Mouse (Mus musculus) forebrain, embryonic 16.5 days (tissue): ENCODE results near the gene Hus1. TPM values are rescaled to one million over a fixed set of nuclear protein-coding genes. Genes with fewer than 3 reads are reported as not detected.

Source experiments
- ATAC-seq: fragments of 200-750 bp; cut with Nextera tagmentation; 2 replicates; pipeline ENCODE4 v1.8.0; 2017; ENCODE audit warnings: mild to moderate bottlenecking, moderate library complexity
- H3K27ac ChIP-seq: fragments of 300-500 bp; sonication (generic); 2 replicates; pipeline ENCODE4 v1.5.1; 2014; ENCODE audit warnings: low read length, control low read depth
- H3K27me3 ChIP-seq: fragments of 300-500 bp; sonication (generic); replicated peaks from 2 replicates; pipeline ENCODE4 v1.6.1; 2014; ENCODE audit warnings: low read length; ENCODE audit not compliant: control insufficient read depth, insufficient read depth
- H3K36me3 ChIP-seq: fragments of 300-500 bp; sonication (generic); 2 replicates; pipeline ENCODE4 v1.6.1; 2014; ENCODE audit not compliant: control insufficient read depth, insufficient read depth
- H3K4me1 ChIP-seq: fragments of 300-500 bp; sonication (generic); replicated peaks from 2 replicates; pipeline ENCODE4 v1.6.1; 2014; ENCODE audit warnings: low read length; ENCODE audit not compliant: control insufficient read depth, insufficient read depth
- H3K4me2 ChIP-seq: fragments of 300-500 bp; sonication (generic); 2 replicates; pipeline ENCODE4 v1.6.1; 2014; ENCODE audit warnings: mild to moderate bottlenecking, low read length, control low read depth
- H3K4me3 ChIP-seq: fragments of 300-500 bp; sonication (generic); replicated peaks from 2 replicates; pipeline ENCODE4 v1.5.1; 2014; ENCODE audit warnings: mild to moderate bottlenecking, low read length, control low read depth
- H3K9ac ChIP-seq: fragments of 300-500 bp; sonication (generic); replicated peaks from 2 replicates; pipeline ENCODE4 v1.6.1; 2014; ENCODE audit warnings: low read depth, low read length, control low read depth
- H3K9me3 ChIP-seq: fragments of 300-500 bp; sonication (generic); 2 replicates; pipeline ENCODE4 v1.6.1; 2016; ENCODE audit warnings: low read length; ENCODE audit not compliant: control insufficient read depth
- WGBS: fragments of 180-500 bp; shearing (Covaris S2); extraction: QIAGEN DNeasy Blood & Tissue Kit; methylation state at CpG from one replicate; pipeline ENCODE4 v1.1.7; 2014; 5-methylcytosine and 5-hydroxymethylcytosine counted together
- polyA plus RNA-seq: library from polyadenylated mRNA; unstranded; fragments of >200 nt; fragmentation: Nextera tagmentation; extraction: Ambion mirVana; gene quantifications from 2 replicates; pipeline ENCODE4 v1.2.1, GENCODE M21; 2015

The Hus1 gene
- 9.3 and 10.4 TPM in 2 replicates for polyA plus RNA-seq

DNA sequence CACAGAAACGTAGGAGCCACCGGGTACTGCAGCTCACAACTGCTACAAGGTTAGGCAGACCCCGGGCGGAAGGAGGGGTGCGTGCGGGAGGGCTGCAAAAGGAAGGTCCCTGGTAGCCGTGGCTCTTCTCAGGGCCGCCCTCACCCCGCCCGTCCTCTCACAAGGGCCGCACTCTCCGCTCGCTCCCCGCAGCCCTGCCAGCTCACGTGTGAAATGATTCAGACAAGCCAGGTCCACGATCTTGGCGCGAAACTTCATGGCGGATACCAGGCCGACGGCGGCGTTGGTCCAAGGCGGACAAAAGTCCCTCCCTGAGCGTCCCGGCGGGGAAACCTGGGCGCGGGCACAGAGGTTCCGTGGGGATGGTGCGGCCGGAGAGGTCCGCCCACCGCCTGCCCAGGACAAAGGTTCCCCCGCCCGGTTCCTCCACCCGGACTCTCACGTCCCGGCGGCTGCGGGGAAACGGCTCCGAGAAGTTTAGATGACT, at the start of gene Hus1:
Hus1 (minus strand) TSS at position 339 of the 487 bp plus-strand sequence.
- under 1% methylated on average over 43 of the region's 43 CpGs for WGBS
- Histone ChIP-seq H3K9me3 (no peaks in the 10 kb centered on the region), H3K4me3 (peak within 1 kb of the TSS; percentile 74), H3K4me1 (peaks cover 10% of the 10 kb centered on the region), H3K27ac (peak within 1 kb of the TSS; percentile 45), H3K27me3 (no peaks in the 10 kb centered on the region), H3K36me3 (no peaks in the 10 kb centered on the region), H3K4me2 (peak within 1 kb of the TSS; percentile 64), H3K9ac (peak within 1 kb of the TSS; percentile 78)
- ATAC-seq: peak; percentile 96

DNA sequence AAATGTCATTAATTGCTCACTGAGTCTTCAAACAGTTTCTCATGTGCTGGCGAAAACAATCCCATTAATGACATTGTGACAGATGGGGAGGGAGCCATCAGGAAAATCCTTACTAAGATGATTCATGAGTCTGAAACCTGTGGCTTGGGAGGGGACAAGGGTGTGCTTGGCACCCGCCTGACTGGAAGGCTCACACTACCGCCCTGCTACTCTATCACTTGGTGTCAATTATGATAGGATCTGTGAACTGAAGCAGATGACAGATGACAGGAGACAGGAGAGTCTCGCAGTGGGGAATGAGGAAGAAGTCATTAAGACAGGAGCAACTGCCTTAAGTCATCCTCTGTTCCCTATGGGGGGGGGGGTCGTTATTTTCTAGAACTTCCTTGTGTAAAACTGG, 49.5 kb upstream of the Hus1 start:
- no peaks in the 10 kb centered on the region for H3K27me3 ChIP-seq
- WGBS: 60% methylated on average over 5 of the region's 5 CpGs
- H3K36me3 ChIP-seq: no peaks in the 10 kb centered on the region
- H3K4me1 ChIP-seq: no peaks in the 10 kb centered on the region
- no peak overlapping the region for H3K4me2 ChIP-seq
- no peak overlapping the region for H3K4me3 ChIP-seq
- ATAC-seq: no peak
- no peaks in the 10 kb centered on the region for H3K9me3 ChIP-seq
- H3K9ac ChIP-seq: no peak overlapping the region
- no peak overlapping the region for H3K27ac ChIP-seq

DNA sequence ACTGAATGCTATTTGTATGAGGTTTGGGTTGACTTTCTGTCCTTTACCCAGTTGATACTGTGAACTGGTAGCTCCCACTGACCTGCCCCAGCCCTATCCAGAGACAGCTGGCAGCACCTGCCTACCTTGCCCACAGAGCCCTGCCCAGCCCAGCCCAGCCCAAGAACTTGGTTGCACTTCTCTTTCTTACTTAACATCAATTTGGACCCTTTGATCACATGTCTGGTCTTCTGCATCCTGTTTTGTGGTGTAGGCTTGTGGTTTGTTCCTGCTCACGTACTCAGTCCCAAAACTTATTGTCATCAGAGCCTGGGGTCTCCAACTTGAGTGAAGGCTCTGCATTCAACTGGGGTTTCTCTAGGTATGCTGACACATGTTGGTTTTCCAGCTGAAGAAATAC, 49.0 kb upstream of the Hus1 start:
- no peaks in the 10 kb centered on the region for H3K27me3 ChIP-seq
- H3K9ac ChIP-seq: no peak overlapping the region
- WGBS: 75% methylated on average over 1 of the region's 1 CpGs
- H3K4me1 ChIP-seq: no peaks in the 10 kb centered on the region
- H3K9me3 ChIP-seq: no peaks in the 10 kb centered on the region
- no peak for ATAC-seq
- no peak overlapping the region for H3K4me2 ChIP-seq
- H3K4me3 ChIP-seq: no peak overlapping the region
- H3K36me3 ChIP-seq: no peaks in the 10 kb centered on the region
- no peak overlapping the region for H3K27ac ChIP-seq

DNA sequence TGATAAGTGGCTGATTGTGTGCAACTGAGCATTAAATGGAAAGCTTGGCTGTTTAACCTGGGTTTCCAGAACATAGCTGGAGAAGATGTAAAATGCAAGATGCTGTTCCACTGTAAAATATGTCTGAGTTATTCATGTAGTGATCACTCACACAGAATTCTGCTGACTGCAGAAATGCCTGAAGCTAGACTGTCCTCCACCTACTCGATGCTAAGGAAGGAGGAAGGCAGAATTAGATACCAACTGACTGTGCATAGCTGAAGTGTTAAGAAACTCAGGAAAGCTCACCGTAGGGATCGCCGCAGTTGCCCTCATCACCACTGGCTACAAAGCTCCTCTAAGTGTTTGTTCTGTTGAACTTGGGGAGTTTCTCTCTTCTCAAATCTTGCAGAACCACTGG, 46.7 kb upstream of the Hus1 start:
- no peak for ATAC-seq
- Histone ChIP-seq H3K27me3 (no peaks in the 10 kb centered on the region), H3K9ac (no peak overlapping the region), H3K4me2 (no peak overlapping the region), H3K27ac (no peak overlapping the region), H3K36me3 (no peaks in the 10 kb centered on the region), H3K4me3 (no peak overlapping the region), H3K9me3 (no peaks in the 10 kb centered on the region), H3K4me1 (no peaks in the 10 kb centered on the region)
- 91% methylated on average over 4 of the region's 4 CpGs for WGBS

DNA sequence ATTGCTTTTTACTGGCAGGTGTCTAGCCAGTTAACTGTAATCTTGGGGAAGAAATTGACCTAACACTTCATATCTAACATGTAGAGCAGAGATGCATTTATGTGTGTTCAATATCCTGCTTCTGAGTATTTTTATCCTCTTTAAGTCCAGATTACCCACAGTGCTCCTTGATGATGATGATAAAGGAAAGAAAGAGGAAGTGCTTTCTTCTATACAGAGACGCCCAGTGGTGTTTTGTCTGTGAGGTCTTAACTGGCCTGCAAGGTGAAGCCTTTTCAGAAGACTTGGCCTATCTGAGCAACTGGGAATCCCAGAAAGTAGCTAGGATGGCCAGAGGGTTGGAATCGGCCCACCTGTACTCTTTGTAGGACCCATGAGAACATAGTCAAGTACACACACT, 45.9 kb upstream of the Hus1 start:
- 84% methylated on average over 2 of the region's 2 CpGs for WGBS
- Histone ChIP-seq H3K36me3 (no peaks in the 10 kb centered on the region), H3K27ac (no peak overlapping the region), H3K4me3 (no peak overlapping the region), H3K4me2 (no peak overlapping the region), H3K9ac (no peak overlapping the region), H3K27me3 (no peaks in the 10 kb centered on the region), H3K9me3 (no peaks in the 10 kb centered on the region), H3K4me1 (no peaks in the 10 kb centered on the region)
- no peak for ATAC-seq

DNA sequence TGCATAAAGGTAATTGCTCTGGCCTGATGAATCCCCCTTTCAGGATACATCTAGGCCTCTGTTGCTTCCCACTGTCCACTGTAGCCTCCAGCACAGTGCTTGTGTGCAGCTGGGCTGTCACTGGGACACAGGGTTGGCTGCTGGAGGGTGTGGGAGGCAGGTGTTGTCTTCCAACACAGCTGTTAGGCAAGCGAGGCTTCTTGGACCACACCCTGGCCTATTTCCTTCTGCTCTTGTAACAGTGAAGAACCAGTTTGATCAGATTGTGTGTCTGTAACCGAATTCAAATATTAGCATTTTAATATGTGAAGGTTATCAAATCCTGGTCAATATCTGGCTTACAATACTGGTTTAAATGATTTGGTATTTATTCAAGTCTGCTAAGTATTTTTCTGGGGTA, 40.9 kb upstream of the Hus1 start:
- H3K4me1 ChIP-seq: peaks cover 10% of the 10 kb centered on the region
- no peak for ATAC-seq
- 66% methylated on average over 2 of the region's 2 CpGs for WGBS
- H3K4me2 ChIP-seq: no peak overlapping the region
- H3K4me3 ChIP-seq: no peak overlapping the region
- peaks cover 7% of the 10 kb centered on the region; the same call in 1 of the 2 replicates for H3K27me3 ChIP-seq
- H3K36me3 ChIP-seq: no peaks in the 10 kb centered on the region
- H3K9ac ChIP-seq: no peak overlapping the region
- no peak overlapping the region for H3K27ac ChIP-seq
- no peaks in the 10 kb centered on the region for H3K9me3 ChIP-seq

- H3K9me3 ChIP-seq: no peaks in the 10 kb centered on the region
- H3K27me3 ChIP-seq: peaks cover 7% of the 10 kb centered on the region; the same call in 1 of the 2 replicates
- peaks cover 10% of the 10 kb centered on the region for H3K4me1 ChIP-seq
- no peak overlapping the region for H3K27ac ChIP-seq
- no peak overlapping the region for H3K4me2 ChIP-seq
- no peak overlapping the region for H3K9ac ChIP-seq
- ATAC-seq: no peak
- 72% methylated on average over 4 of the region's 4 CpGs for WGBS
- H3K4me3 ChIP-seq: no peak overlapping the region
- H3K36me3 ChIP-seq: no peaks in the 10 kb centered on the region
Measured at GRCm38 (mm10) chr11:9050241-9050640, 39.2 kb upstream of the Hus1 start.

- H3K9ac ChIP-seq: peak within 1 kb of the TSS; percentile 36
- peaks cover 10% of the 10 kb centered on the region for H3K4me1 ChIP-seq
- ATAC-seq: peak; percentile 69
- WGBS: under 1% methylated on average over 18 of the region's 18 CpGs
- no peak within 1 kb of the TSS for H3K27ac ChIP-seq
- H3K4me3 ChIP-seq: peak within 1 kb of the TSS; percentile 58
- peaks cover 7% of the 10 kb centered on the region; the same call in 1 of the 2 replicates for H3K27me3 ChIP-seq
- no peaks in the 10 kb centered on the region for H3K9me3 ChIP-seq
- peak within 1 kb of the TSS; percentile 99 for H3K4me2 ChIP-seq
- no peaks in the 10 kb centered on the region for H3K36me3 ChIP-seq
Measured at GRCm38 (mm10) chr11:9048703-9049060, 37.7 kb upstream of the Hus1 start, which contains the start of gene Sun3. Sun3 (minus strand) TSS chr11:9048991.

DNA sequence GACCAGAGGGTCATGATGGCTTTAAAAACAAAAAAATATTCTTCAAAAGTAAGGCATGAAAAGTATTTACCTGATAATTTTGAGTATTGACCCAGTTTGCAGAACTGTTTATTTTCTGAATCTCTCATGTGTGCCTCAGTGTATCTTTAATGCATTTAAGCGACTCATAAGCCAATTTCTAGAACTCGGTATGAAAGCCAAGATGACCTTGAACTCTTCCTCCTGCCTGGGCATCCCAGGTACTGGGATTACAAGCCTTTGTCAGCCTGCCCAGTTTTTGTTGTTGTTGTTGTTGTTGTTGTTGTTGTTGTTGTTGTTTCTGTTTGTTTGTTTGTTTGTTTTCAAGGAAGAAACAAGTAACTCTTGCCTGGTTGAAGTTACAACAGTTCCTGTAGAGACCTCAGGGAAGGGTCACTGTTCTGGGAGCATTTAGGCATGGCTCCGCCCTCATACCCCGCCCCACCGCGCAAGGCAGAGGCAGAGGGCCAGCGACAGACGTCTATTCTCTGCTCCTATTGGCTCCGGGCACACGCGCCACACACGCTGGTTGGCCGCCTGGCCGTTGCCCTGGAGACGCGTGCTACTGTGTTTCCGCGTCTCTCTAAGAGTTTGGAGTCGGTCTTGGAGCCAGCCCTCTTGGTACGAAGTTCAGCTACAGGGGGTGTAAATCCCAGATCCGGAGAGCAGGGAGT, 37.2 kb upstream of the Hus1 start, which contains the start of gene Gm11992:
Gm11992 (plus strand) TSS at position 584 of the 692 bp plus-strand sequence.
- peak within 1 kb of the TSS; percentile 58 for H3K4me3 ChIP-seq
- no peak within 1 kb of the TSS for H3K27ac ChIP-seq
- peaks cover 10% of the 10 kb centered on the region for H3K4me1 ChIP-seq
- peak within 1 kb of the TSS; percentile 99 for H3K4me2 ChIP-seq
- H3K9me3 ChIP-seq: no peaks in the 10 kb centered on the region
- no peaks in the 10 kb centered on the region for H3K36me3 ChIP-seq
- peaks cover 7% of the 10 kb centered on the region; the same call in 1 of the 2 replicates for H3K27me3 ChIP-seq
- ATAC-seq: peak; percentile 100
- H3K9ac ChIP-seq: peak within 1 kb of the TSS; percentile 36
- 4% methylated on average over 21 of the region's 21 CpGs for WGBS
